Mouse (Mus musculus): ENCODE measurements at regions not wholly inside any gene's neighbourhood (a gene's known extent, or its start where the extent isn't known, plus 50 kb on each side); places are given as distances from the start of the nearest gene placed in this dataset.
A peak's percentile ranks its signal among the peaks of the same experiment; 100 is the strongest.

GRCm38 (mm10) chr2:28382051-28382802, 64.4 kb upstream of the Ppp1r26 start:
- Histone ChIP-seq H3K9me3 (ENCODE audit: low read length) (no peaks in the 10 kb centered on the region), H3K9ac (replicated peaks; ENCODE audit: low read length) (no peak overlapping the region), H3K4me1 (ENCODE audit: insufficient read depth, low read length) (peaks cover 2% of the 10 kb centered on the region; the same call in 1 of the 2 replicates), H3K27me3 (ENCODE audit: insufficient read depth, low read length) (no peaks in the 10 kb centered on the region), H3K4me3 (ENCODE audit: low read length) (no peak overlapping the region), H3K27ac (ENCODE audit: low read length) (no peak overlapping the region), H3K36me3 (ENCODE audit: insufficient read depth, low read length) (no peaks in the 10 kb centered on the region), H3K4me2 (replicated peaks; ENCODE audit: low read depth, low read length) (no peak overlapping the region)
- ATAC-seq (ENCODE audit: low FRiP score, low TSS enrichment), result no peak
- 76% methylated on average over 12 of the region's 12 CpGs for WGBS

- Histone ChIP-seq H3K27ac (ENCODE audit: low read length) (no peak overlapping the region), H3K9me3 (ENCODE audit: low read length) (no peaks in the 10 kb centered on the region), H3K4me3 (ENCODE audit: low read length) (no peak overlapping the region), H3K27me3 (ENCODE audit: insufficient read depth, low read length) (no peaks in the 10 kb centered on the region), H3K4me2 (replicated peaks; ENCODE audit: low read depth, low read length) (no peak overlapping the region), H3K9ac (replicated peaks; ENCODE audit: low read length) (no peak overlapping the region), H3K36me3 (ENCODE audit: insufficient read depth, low read length) (no peaks in the 10 kb centered on the region), H3K4me1 (ENCODE audit: insufficient read depth, low read length) (peaks cover 11% of the 10 kb centered on the region; the same call in 1 of the 2 replicates)
- no peak for ATAC-seq (ENCODE audit: low FRiP score, low TSS enrichment)
- 72% methylated on average over 8 of the region's 8 CpGs for WGBS
Measured at GRCm38 (mm10) chr2:28384875-28385274, 61.7 kb upstream of the Ppp1r26 start.

GRCm38 (mm10) chr2:28386784-28387183, 59.8 kb upstream of the Ppp1r26 start:
- no peak for ATAC-seq (ENCODE audit: low FRiP score, low TSS enrichment)
- Histone ChIP-seq H3K27me3 (ENCODE audit: insufficient read depth, low read length) (no peaks in the 10 kb centered on the region), H3K4me2 (replicated peaks; ENCODE audit: low read depth, low read length) (no peak overlapping the region), H3K36me3 (ENCODE audit: insufficient read depth, low read length) (no peaks in the 10 kb centered on the region), H3K9me3 (ENCODE audit: low read length) (no peaks in the 10 kb centered on the region), H3K4me3 (ENCODE audit: low read length) (no peak overlapping the region), H3K4me1 (ENCODE audit: insufficient read depth, low read length) (peaks cover 11% of the 10 kb centered on the region; the same call in 1 of the 2 replicates), H3K27ac (ENCODE audit: low read length) (no peak overlapping the region), H3K9ac (replicated peaks; ENCODE audit: low read length) (no peak overlapping the region)
- WGBS, result 72% methylated on average over 1 of the region's 1 CpGs

- peak; percentile 80 for ATAC-seq (ENCODE audit: low FRiP score, low TSS enrichment)
- H3K4me2 ChIP-seq (replicated peaks; ENCODE audit: low read depth, low read length), result no peak overlapping the region
- H3K27me3 ChIP-seq (ENCODE audit: insufficient read depth, low read length), result no peaks in the 10 kb centered on the region
- peaks cover 11% of the 10 kb centered on the region; the same call in 1 of the 2 replicates for H3K4me1 ChIP-seq (ENCODE audit: insufficient read depth, low read length)
- H3K4me3 ChIP-seq (ENCODE audit: low read length), result no peak overlapping the region
- H3K27ac ChIP-seq (ENCODE audit: low read length), result no peak overlapping the region
- WGBS, result 10% methylated on average over 6 of the region's 6 CpGs
- no peaks in the 10 kb centered on the region for H3K36me3 ChIP-seq (ENCODE audit: insufficient read depth, low read length)
- H3K9ac ChIP-seq (replicated peaks; ENCODE audit: low read length), result no peak overlapping the region
- H3K9me3 ChIP-seq (ENCODE audit: low read length), result no peaks in the 10 kb centered on the region
Measured at GRCm38 (mm10) chr2:28387422-28387836, 59.2 kb upstream of the Ppp1r26 start.

GRCm38 (mm10) chr2:28387926-28388325, 58.7 kb upstream of the Ppp1r26 start:
- Histone ChIP-seq H3K36me3 (ENCODE audit: insufficient read depth, low read length) (no peaks in the 10 kb centered on the region), H3K9ac (replicated peaks; ENCODE audit: low read length) (no peak overlapping the region), H3K4me1 (ENCODE audit: insufficient read depth, low read length) (peaks cover 11% of the 10 kb centered on the region; the same call in 1 of the 2 replicates), H3K4me2 (replicated peaks; ENCODE audit: low read depth, low read length) (no peak overlapping the region), H3K27ac (ENCODE audit: low read length) (no peak overlapping the region), H3K9me3 (ENCODE audit: low read length) (no peaks in the 10 kb centered on the region), H3K4me3 (ENCODE audit: low read length) (no peak overlapping the region), H3K27me3 (ENCODE audit: insufficient read depth, low read length) (no peaks in the 10 kb centered on the region)
- ATAC-seq (ENCODE audit: low FRiP score, low TSS enrichment), result 0 out of 2 replicates have a peak, but pooled peaks have one; percentile 6
- 86% methylated on average over 4 of the region's 4 CpGs for WGBS

GRCm38 (mm10) chr2:28389703-28390102, 56.9 kb upstream of the Ppp1r26 start:
- peaks cover 11% of the 10 kb centered on the region; the same call in 1 of the 2 replicates for H3K4me1 ChIP-seq (ENCODE audit: insufficient read depth, low read length)
- no peak overlapping the region for H3K4me2 ChIP-seq (replicated peaks; ENCODE audit: low read depth, low read length)
- no peaks in the 10 kb centered on the region for H3K36me3 ChIP-seq (ENCODE audit: insufficient read depth, low read length)
- H3K27me3 ChIP-seq (ENCODE audit: insufficient read depth, low read length), result no peaks in the 10 kb centered on the region
- no peak overlapping the region for H3K27ac ChIP-seq (ENCODE audit: low read length)
- WGBS, result 84% methylated on average over 5 of the region's 5 CpGs
- H3K9me3 ChIP-seq (ENCODE audit: low read length), result no peaks in the 10 kb centered on the region
- H3K4me3 ChIP-seq (ENCODE audit: low read length), result no peak overlapping the region
- no peak overlapping the region for H3K9ac ChIP-seq (replicated peaks; ENCODE audit: low read length)
- ATAC-seq (ENCODE audit: low FRiP score, low TSS enrichment), result no peak

GRCm38 (mm10) chr2:28395391-28395790, 51.2 kb upstream of the Ppp1r26 start:
- Histone ChIP-seq H3K36me3 (ENCODE audit: insufficient read depth, low read length) (no peaks in the 10 kb centered on the region), H3K4me3 (ENCODE audit: low read length) (no peak overlapping the region), H3K4me2 (replicated peaks; ENCODE audit: low read depth, low read length) (no peak overlapping the region), H3K27ac (ENCODE audit: low read length) (no peak overlapping the region), H3K4me1 (ENCODE audit: insufficient read depth, low read length) (no peaks in the 10 kb centered on the region), H3K9ac (replicated peaks; ENCODE audit: low read length) (no peak overlapping the region), H3K9me3 (ENCODE audit: low read length) (no peaks in the 10 kb centered on the region), H3K27me3 (ENCODE audit: insufficient read depth, low read length) (peaks cover 4% of the 10 kb centered on the region; the same call in 1 of the 2 replicates)
- no peak for ATAC-seq (ENCODE audit: low FRiP score, low TSS enrichment)
- WGBS, result 89% methylated on average over 6 of the region's 6 CpGs
